Mouse (Mus musculus) embryonic facial prominence, embryonic 10.5 days (tissue): ENCODE measurements at regions not wholly inside any gene's neighbourhood (a gene's known extent, or its start where the extent isn't known, plus 50 kb on each side); places are given as distances from the start of the nearest gene placed in this dataset.

ENCODE experiments used
- DNase-seq: peaks from one replicate; pipeline ENCODE4 v3.0.0-alpha.2; 2017; ENCODE audit warnings: low spot score
- H3K27ac ChIP-seq: fragments of 300-500 bp; sonication (generic); replicated peaks from 2 replicates; pipeline ENCODE4 v1.5.1; 2016; ENCODE audit warnings: mild to moderate bottlenecking
- H3K27me3 ChIP-seq: fragments of 300-500 bp; sonication (generic); replicated peaks from 2 replicates; pipeline ENCODE4 v1.6.1; 2016; ENCODE audit warnings: low read depth, mild to moderate bottlenecking; ENCODE audit not compliant: poor library complexity, severe bottlenecking
- H3K36me3 ChIP-seq: fragments of 300-500 bp; sonication (generic); replicated peaks from 2 replicates; pipeline ENCODE4 v1.6.1; 2016; ENCODE audit warnings: mild to moderate bottlenecking, moderate library complexity
- H3K4me1 ChIP-seq: fragments of 300-500 bp; sonication (generic); 2 replicates; pipeline ENCODE4 v1.6.1; 2016
- H3K4me3 ChIP-seq: fragments of 300-500 bp; sonication (generic); 2 replicates; pipeline ENCODE4 v1.5.1; 2016; ENCODE audit warnings: mild to moderate bottlenecking, moderate library complexity
- H3K9me3 ChIP-seq: fragments of 300-500 bp; sonication (generic); 2 replicates; pipeline ENCODE4 v1.6.1; 2016; ENCODE audit warnings: mild to moderate bottlenecking
- WGBS: fragments of 180-500 bp; shearing (Covaris S2); methylation state at CpG from one replicate; pipeline ENCODE4 v1.1.7; 2016; 5-methylcytosine and 5-hydroxymethylcytosine counted together

- WGBS: 80% methylated on average over 5 of the region's 5 CpGs
- H3K27ac ChIP-seq: no peak overlapping the region
- H3K9me3 ChIP-seq: no peaks in the 10 kb centered on the region
- no peak overlapping the region for H3K4me3 ChIP-seq
- no peaks in the 10 kb centered on the region for H3K27me3 ChIP-seq
- H3K4me1 ChIP-seq: peaks cover 6% of the 10 kb centered on the region
- DNase-seq: no peak
- no peaks in the 10 kb centered on the region for H3K36me3 ChIP-seq
Observed at GRCm38 (mm10) chr5:75825576-75825975, 152.7 kb downstream of the Kdr start.

- no peak overlapping the region for H3K27ac ChIP-seq
- H3K36me3 ChIP-seq: no peaks in the 10 kb centered on the region
- H3K9me3 ChIP-seq: no peaks in the 10 kb centered on the region
- H3K27me3 ChIP-seq: no peaks in the 10 kb centered on the region
- H3K4me1 ChIP-seq: peaks cover 9% of the 10 kb centered on the region; the same call in 1 of the 2 replicates
- H3K4me3 ChIP-seq: no peak overlapping the region
- no peak for DNase-seq
- 90% methylated on average over 4 of the region's 4 CpGs for WGBS
Observed at GRCm38 (mm10) chr5:75824660-75825059, 153.6 kb downstream of the Kdr start.

GRCm38 (mm10) chr5:75823646-75824045 lies 154.6 kb downstream of the Kdr start:
- no peak for DNase-seq
- WGBS: 90% methylated on average over 3 of the region's 3 CpGs
- H3K27me3 ChIP-seq: no peaks in the 10 kb centered on the region

GRCm38 (mm10) chr5:75817396-75817795 lies 160.9 kb downstream of the Kdr start:
- 95% methylated on average over 13 of the region's 13 CpGs for WGBS
- Histone ChIP-seq H3K9me3 (no peaks in the 10 kb centered on the region), H3K27ac (no peak overlapping the region), H3K27me3 (no peaks in the 10 kb centered on the region), H3K4me1 (peaks cover 13% of the 10 kb centered on the region; the same call in 1 of the 2 replicates), H3K36me3 (no peaks in the 10 kb centered on the region), H3K4me3 (no peak overlapping the region)
- no peak for DNase-seq

More at GRCm38 (mm10) chr5:75823646-75824045, 154.6 kb downstream of the Kdr start:
- Histone ChIP-seq H3K36me3 (no peaks in the 10 kb centered on the region), H3K4me3 (no peak overlapping the region), H3K9me3 (no peaks in the 10 kb centered on the region), H3K27ac (no peak overlapping the region), H3K4me1 (peaks cover 13% of the 10 kb centered on the region; the same call in 1 of the 2 replicates)

- DNase-seq: no peak
- Histone ChIP-seq H3K4me3 (no peak overlapping the region), H3K27me3 (no peaks in the 10 kb centered on the region), H3K4me1 (peaks cover 4% of the 10 kb centered on the region; the same call in 1 of the 2 replicates), H3K9me3 (no peaks in the 10 kb centered on the region), H3K27ac (no peak overlapping the region), H3K36me3 (no peaks in the 10 kb centered on the region)
- WGBS: 80% methylated on average over 12 of the region's 12 CpGs
Observed at GRCm38 (mm10) chr5:75814393-75814984, 163.8 kb downstream of the Kdr start.

- H3K4me1 ChIP-seq: peaks cover 4% of the 10 kb centered on the region; the same call in 1 of the 2 replicates
- no peaks in the 10 kb centered on the region for H3K36me3 ChIP-seq
- H3K9me3 ChIP-seq: no peaks in the 10 kb centered on the region
- no peak overlapping the region for H3K4me3 ChIP-seq
- H3K27ac ChIP-seq: no peak overlapping the region
- WGBS: 82% methylated on average over 4 of the region's 4 CpGs
- H3K27me3 ChIP-seq: no peaks in the 10 kb centered on the region
- no peak for DNase-seq
Observed at GRCm38 (mm10) chr5:75812686-75813085, 165.6 kb downstream of the Kdr start.

GRCm38 (mm10) chr5:75808551-75809332 lies 169.5 kb downstream of the Kdr start:
- DNase-seq: no peak

GRCm38 (mm10) chr5:75805011-75805410 lies 173.2 kb downstream of the Kdr start:
- DNase-seq: no peak
- WGBS: 92% methylated on average over 2 of the region's 2 CpGs
- H3K27ac ChIP-seq: no peak overlapping the region
- peaks cover 4% of the 10 kb centered on the region; the same call in 1 of the 2 replicates for H3K4me1 ChIP-seq
- no peaks in the 10 kb centered on the region for H3K27me3 ChIP-seq
- no peak overlapping the region for H3K4me3 ChIP-seq
- no peaks in the 10 kb centered on the region for H3K9me3 ChIP-seq
- no peaks in the 10 kb centered on the region for H3K36me3 ChIP-seq

More at GRCm38 (mm10) chr5:75808551-75809332, 169.5 kb downstream of the Kdr start:
- Histone ChIP-seq H3K9me3 (no peaks in the 10 kb centered on the region), H3K36me3 (no peaks in the 10 kb centered on the region), H3K27ac (no peak overlapping the region), H3K4me1 (peaks cover 4% of the 10 kb centered on the region; the same call in 1 of the 2 replicates), H3K27me3 (no peaks in the 10 kb centered on the region), H3K4me3 (no peak overlapping the region)
- 87% methylated on average over 18 of the region's 18 CpGs for WGBS

GRCm38 (mm10) chr5:75804340-75804739 lies 173.9 kb downstream of the Kdr start:
- Histone ChIP-seq H3K27ac (no peak overlapping the region), H3K9me3 (no peaks in the 10 kb centered on the region), H3K36me3 (no peaks in the 10 kb centered on the region), H3K4me1 (peaks cover 4% of the 10 kb centered on the region; the same call in 1 of the 2 replicates), H3K4me3 (no peak overlapping the region), H3K27me3 (no peaks in the 10 kb centered on the region)
- WGBS: 89% methylated on average over 2 of the region's 2 CpGs
- no peak for DNase-seq

GRCm38 (mm10) chr5:75803012-75803411 lies 175.2 kb downstream of the Kdr start:
- Histone ChIP-seq H3K4me3 (no peak overlapping the region), H3K9me3 (no peaks in the 10 kb centered on the region), H3K27me3 (no peaks in the 10 kb centered on the region), H3K27ac (no peak overlapping the region), H3K4me1 (no peaks in the 10 kb centered on the region), H3K36me3 (no peaks in the 10 kb centered on the region)
- DNase-seq: no peak
- WGBS: 92% methylated on average over 2 of the region's 2 CpGs

GRCm38 (mm10) chr5:75800040-75800989 lies 177.9 kb downstream of the Kdr start:
- DNase-seq: no peak

GRCm38 (mm10) chr5:75799627-75800026 lies 178.6 kb downstream of the Kdr start:
- Histone ChIP-seq H3K36me3 (no peaks in the 10 kb centered on the region), H3K27me3 (no peaks in the 10 kb centered on the region), H3K9me3 (no peaks in the 10 kb centered on the region), H3K4me3 (no peak overlapping the region), H3K4me1 (no peaks in the 10 kb centered on the region), H3K27ac (no peak overlapping the region)
- DNase-seq: no peak
- WGBS: 85% methylated on average over 4 of the region's 4 CpGs

More at GRCm38 (mm10) chr5:75800040-75800989, 177.9 kb downstream of the Kdr start:
- H3K27ac ChIP-seq: no peak overlapping the region
- no peaks in the 10 kb centered on the region for H3K4me1 ChIP-seq
- H3K4me3 ChIP-seq: no peak overlapping the region
- no peaks in the 10 kb centered on the region for H3K9me3 ChIP-seq
- no peaks in the 10 kb centered on the region for H3K27me3 ChIP-seq
- WGBS: 78% methylated on average over 18 of the region's 18 CpGs
- H3K36me3 ChIP-seq: no peaks in the 10 kb centered on the region
